Mouse (Mus musculus) C2C12 (cell line): ENCODE data around the gene Mcu.

ENCODE experiments used
- CTCF ChIP-seq: IDR thresholded peaks from one replicate; pipeline ENCODE4 v1.5.1; 2011; ENCODE audit not compliant: control insufficient read depth, insufficient read depth, insufficient read length
- FOSL1 ChIP-seq: IDR thresholded peaks from one replicate; pipeline ENCODE4 v1.8.0; 2011; ENCODE audit warnings: mild to moderate bottlenecking, low read length; ENCODE audit not compliant: poor library complexity, insufficient read depth, severe bottlenecking
- MAX ChIP-seq: IDR thresholded peaks from one replicate; pipeline ENCODE4 v1.6.1; 2011; ENCODE audit warnings: mild to moderate bottlenecking, control low read depth
- MYOD1 ChIP-seq: IDR thresholded peaks from one replicate; pipeline ENCODE4 v1.6.1; 2011; ENCODE audit warnings: low read depth; ENCODE audit not compliant: control insufficient read depth, insufficient read length
- MYOG ChIP-seq: IDR thresholded peaks from one replicate; pipeline ENCODE4 v1.6.1; 2011; ENCODE audit not compliant: control insufficient read depth, insufficient read length; ENCODE audit errors: extremely low read depth
- USF1 ChIP-seq: IDR thresholded peaks from one replicate; pipeline ENCODE4 v1.6.1; 2011; ENCODE audit warnings: low read depth, mild to moderate bottlenecking, control low read depth, moderate library complexity

DNA sequence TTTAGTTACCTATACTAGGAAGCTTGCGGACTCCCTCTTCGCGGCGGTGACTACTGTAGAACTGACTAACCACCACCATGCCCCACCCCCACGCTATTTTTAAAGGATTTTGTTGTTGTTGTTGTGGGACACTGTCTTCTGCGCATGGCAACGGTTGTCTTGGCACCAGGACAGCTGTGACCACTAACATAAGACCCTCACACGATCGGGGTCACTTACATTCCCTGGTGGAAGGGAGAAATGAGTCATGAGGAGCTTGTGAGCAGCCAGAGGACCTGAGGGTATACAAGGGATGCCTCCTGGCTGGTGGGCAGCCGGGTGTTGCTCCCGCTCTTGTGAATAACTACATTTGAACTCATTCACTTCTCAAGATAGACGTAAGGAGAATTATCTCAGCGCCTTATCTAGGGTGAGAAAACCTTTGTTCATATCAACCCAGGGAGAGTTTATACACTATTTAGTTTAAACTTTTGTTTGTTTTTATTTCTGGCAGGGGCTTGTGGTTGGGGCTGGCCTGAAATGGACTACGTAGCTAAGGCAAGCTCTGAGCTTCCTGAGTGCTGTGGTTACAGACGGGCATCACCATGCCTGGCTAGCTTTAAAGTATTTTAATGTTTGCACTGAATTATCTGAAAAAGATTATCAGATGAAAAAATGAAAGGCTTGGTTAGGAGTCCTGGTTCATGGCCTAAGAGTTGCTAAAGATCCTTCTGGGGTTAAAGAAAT lies 101.6 kb downstream of the Mcu start:
- TF ChIP-seq MYOG (no peak), CTCF (no peak), USF1 (no peak), MYOD1 (peak; percentile 35), MAX (no peak), FOSL1 (no peak)
